Mouse (Mus musculus) MEL (cell line): ENCODE data around the gene Mtg2.

Source experiments
- BHLHE40 ChIP-seq: IDR thresholded peaks from 2 replicates; pipeline ENCODE4 v1.6.1; 2012; ENCODE audit warnings: low read depth, mild to moderate bottlenecking, inconsistent platforms, low read length, improper control_type of control experiment, borderline replicate concordance
- CTCF ChIP-seq, 3 experiments: IDR thresholded peaks in 2 of 3; conservative IDR thresholded peaks in 1 of 3; 2 replicates each; pipeline ENCODE4 v1.5.1; 2011 to 2012; ENCODE audit warnings: low read length in 3 of 3, low read depth in 2 of 3, mild to moderate bottlenecking in 2 of 3, improper control_type of control experiment in 1 of 3, inconsistent platforms in 1 of 3, mixed read lengths in 1 of 3, moderate library complexity in 1 of 3; ENCODE audit not compliant: control insufficient read depth in 1 of 3, insufficient read depth in 1 of 3, poor library complexity in 1 of 3, severe bottlenecking in 1 of 3
- JUND ChIP-seq: IDR thresholded peaks from 2 replicates; pipeline ENCODE4 v1.6.1; 2011; ENCODE audit warnings: low read depth, mild to moderate bottlenecking, improper control_type of control experiment, low read length
- KAT2A ChIP-seq: conservative IDR thresholded peaks from 2 replicates; pipeline ENCODE4 v1.6.1; 2012; ENCODE audit warnings: low read depth, low read length, improper control_type of control experiment, inconsistent platforms
- NELFE ChIP-seq: IDR thresholded peaks from 2 replicates; pipeline ENCODE4 v1.6.1; 2011; ENCODE audit warnings: low read depth, low read length, improper control_type of control experiment
- POLR2A ChIP-seq, 2 experiments: IDR thresholded peaks; 2 replicates each; pipeline ENCODE4 v1.6.1; 2011 to 2012; ENCODE audit warnings: low read length in 2 of 2, mild to moderate bottlenecking in 2 of 2, control low read depth in 1 of 2, improper control_type of control experiment in 1 of 2, low read depth in 1 of 2, moderate library complexity in 1 of 2; ENCODE audit not compliant: control insufficient read depth in 1 of 2, insufficient read depth in 1 of 2, poor library complexity in 1 of 2
- RCOR1 ChIP-seq: IDR thresholded peaks from 2 replicates; pipeline ENCODE4 v1.6.1; 2012; ENCODE audit warnings: low read depth, mild to moderate bottlenecking, inconsistent platforms, low read length, improper control_type of control experiment
- SIN3A ChIP-seq: IDR thresholded peaks from 2 replicates; pipeline ENCODE4 v1.6.1; 2012; ENCODE audit warnings: low read length, improper control_type of control experiment, inconsistent platforms
- TAL1 ChIP-seq: IDR thresholded peaks from 2 replicates; pipeline ENCODE4 v1.6.1; 2012; ENCODE audit warnings: mild to moderate bottlenecking, inconsistent platforms, low read length, moderate library complexity, mixed read lengths
- USF1 ChIP-seq: IDR thresholded peaks from 2 replicates; pipeline ENCODE4 v1.6.1; 2014; ENCODE audit warnings: low read depth, mild to moderate bottlenecking, inconsistent platforms, low read length, improper control_type of control experiment, moderate library complexity
- ZMIZ1 ChIP-seq: IDR thresholded peaks from 2 replicates; pipeline ENCODE4 v1.6.1; 2012; ENCODE audit warnings: low read depth, mild to moderate bottlenecking, inconsistent platforms, low read length, improper control_type of control experiment, moderate library complexity
- ZNF384 ChIP-seq: IDR thresholded peaks from 2 replicates; pipeline ENCODE4 v1.6.1; 2012; ENCODE audit warnings: low read depth, mild to moderate bottlenecking, inconsistent platforms, low read length, improper control_type of control experiment

DNA sequence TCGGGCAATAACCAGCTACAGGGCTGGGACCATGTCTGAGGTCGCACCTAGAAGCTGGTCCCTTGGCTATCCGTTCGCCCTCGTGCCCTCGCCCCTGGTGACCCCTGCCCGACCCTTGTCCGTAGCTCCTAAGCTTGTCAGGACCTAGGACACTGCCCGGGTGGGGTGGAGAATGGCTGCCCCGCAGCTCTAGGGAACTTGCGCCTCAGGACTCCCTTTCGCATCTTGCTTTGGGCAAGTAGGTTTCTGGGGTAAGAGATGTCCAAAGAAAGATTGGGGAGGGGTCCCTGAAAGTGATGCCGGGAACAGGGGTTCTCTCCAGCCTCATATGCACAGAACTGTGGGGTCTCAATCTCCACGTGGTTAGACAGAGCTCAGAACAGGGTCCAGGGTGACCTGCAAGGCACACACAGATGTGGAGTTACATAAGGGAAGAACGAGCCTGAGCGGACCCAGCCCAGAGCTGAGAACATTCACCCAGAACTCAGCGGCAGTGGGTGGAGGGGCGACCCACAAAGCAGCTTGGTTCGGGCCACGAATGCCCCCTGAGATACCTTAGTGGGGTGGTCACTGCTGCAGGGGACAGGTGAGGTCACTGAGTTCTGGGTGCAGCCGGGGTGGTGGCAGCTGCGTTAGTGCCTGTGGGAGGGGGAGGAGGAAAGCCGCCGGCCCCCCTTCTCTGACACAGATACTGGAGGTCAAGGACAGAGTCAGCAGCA lies 34.4 kb downstream of the Mtg2 start:
- TF ChIP-seq CTCF (IDR thresholded peaks at IDR 0.05 in 2 of 3, conservative IDR thresholded peaks at IDR 0.05 in 1 of 3; ENCODE audit: control insufficient read depth in 1 of 3, insufficient read depth in 1 of 3, low read depth in 2 of 3, low read length in 3 of 3, poor library complexity in 1 of 3, severe bottlenecking in 1 of 3) (no peak), ZNF384 (no peak), NELFE (no peak), SIN3A (no peak), USF1 (no peak), KAT2A (no peak), POLR2A (IDR thresholded peaks at IDR 0.05; ENCODE audit: control insufficient read depth in 1 of 2, insufficient read depth in 1 of 2, low read depth in 1 of 2, low read length in 2 of 2, poor library complexity in 1 of 2) (no peak), BHLHE40 (no peak), RCOR1 (no peak), ZMIZ1 (no peak), TAL1 (no peak), JUND (no peak)
